Mouse (Mus musculus) adrenal gland, postnatal 25 days (tissue): ENCODE results near the gene Olfr672. TPM values are rescaled to one million over a fixed set of nuclear protein-coding genes. Genes with fewer than 3 reads are reported as not detected.
"Not testable (repeated sequence)": the region's sequence is repeated elsewhere in the genome, so short reads cannot be mapped to it uniquely, and the experiment has no call there.

Experiments
- DNase-seq: peaks from one replicate; pipeline ENCODE4 v3.0.0; 2021; ENCODE audit warnings: mixed read lengths
- long read RNA-seq: library from polyadenylated mRNA; stranded (forward); transcript quantifications from one replicate; pipeline ENCODE4 v2.0.0, GENCODE M21; 2021
- total RNA-seq: library from RNA; stranded (reverse); gene quantifications from 2 replicates; pipeline ENCODE4 v1.2.3, GENCODE M21; 2021

Gene Olfr672
- not detected in 2 replicates for total RNA-seq
- long read RNA-seq, result 0 reads

DNA sequence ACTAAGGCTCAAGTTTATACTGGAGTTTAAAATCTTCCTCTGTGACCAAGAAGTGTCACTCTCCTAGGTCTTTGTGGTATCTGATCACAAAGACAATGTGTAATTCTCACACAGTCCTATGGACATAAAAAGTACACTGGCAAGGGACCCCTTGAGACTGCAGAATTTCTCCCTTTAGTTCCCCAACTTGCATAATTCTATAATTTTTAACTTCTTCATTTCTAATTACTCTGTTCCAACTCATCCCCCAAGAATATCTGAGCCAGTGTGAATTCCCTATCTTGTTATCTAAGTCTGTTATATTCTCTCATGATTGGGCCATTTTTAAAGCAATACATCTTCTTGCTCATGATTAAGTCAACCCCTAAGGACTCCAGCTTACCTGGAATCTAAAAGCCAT is at the start of gene Olfr672:
Gene Olfr672 (minus strand): TSS at position 101 of the 400 bp plus-strand sequence.
- no peak for DNase-seq

DNA sequence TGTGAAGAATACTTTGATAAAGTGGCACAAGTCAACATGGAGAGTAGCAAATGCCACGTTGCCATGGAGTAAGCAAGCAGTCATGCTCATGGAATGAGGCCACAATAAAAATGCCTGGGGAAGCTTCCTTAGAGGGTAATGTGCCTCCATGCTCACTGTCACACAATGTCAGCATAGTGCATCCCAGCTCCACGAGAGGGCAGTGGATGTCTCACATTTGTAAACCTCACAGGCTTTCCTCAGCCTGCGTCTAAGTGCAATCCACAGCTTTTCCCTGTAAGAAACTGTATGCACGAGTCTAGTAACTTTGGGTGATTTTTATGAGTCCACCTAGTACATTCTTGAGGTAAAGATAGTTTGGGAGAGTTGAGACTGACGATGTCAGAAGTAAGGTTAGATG is 32.0 kb upstream of the Olfr672 start:
- DNase-seq, result not testable (repeated sequence)

DNA sequence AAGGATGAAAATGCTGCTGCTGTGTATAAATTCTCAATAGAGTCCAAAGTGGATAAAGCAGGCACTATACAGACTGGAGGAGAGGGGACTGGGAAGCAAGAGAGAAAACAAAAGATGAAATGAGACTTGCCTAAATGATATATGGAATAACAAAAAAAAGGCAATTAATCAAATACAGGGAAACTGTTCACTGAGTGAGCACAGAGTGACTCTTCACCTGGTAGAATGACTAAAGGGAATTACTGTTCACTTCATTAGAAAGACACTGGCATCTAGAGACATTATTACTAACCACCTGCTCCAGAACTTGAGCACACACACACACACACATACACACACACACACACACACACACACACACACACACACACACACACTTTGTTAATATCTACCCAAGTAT is 30.6 kb upstream of the Olfr672 start, which contains the start of gene Olfr676:
Gene Olfr676 (plus strand): TSS at position 301 of the 400 bp plus-strand sequence.
- DNase-seq, result no peak

- no peak for DNase-seq
Observed at GRCm38 (mm10) chr7:105028360-105028759, 26.5 kb upstream of the Olfr672 start, which contains the start of gene Olfr675. Gene Olfr675, minus strand, starts transcription at chr7:105028460.

GRCm38 (mm10) chr7:105022530-105022929 is 20.7 kb upstream of the Olfr672 start:
- no peak for DNase-seq

GRCm38 (mm10) chr7:104979026-104979425 is 22.8 kb downstream of the Olfr672 start, which contains the start of gene Olfr671:
Gene Olfr671, minus strand, starts transcription at chr7:104979126.
- DNase-seq, result no peak

DNA sequence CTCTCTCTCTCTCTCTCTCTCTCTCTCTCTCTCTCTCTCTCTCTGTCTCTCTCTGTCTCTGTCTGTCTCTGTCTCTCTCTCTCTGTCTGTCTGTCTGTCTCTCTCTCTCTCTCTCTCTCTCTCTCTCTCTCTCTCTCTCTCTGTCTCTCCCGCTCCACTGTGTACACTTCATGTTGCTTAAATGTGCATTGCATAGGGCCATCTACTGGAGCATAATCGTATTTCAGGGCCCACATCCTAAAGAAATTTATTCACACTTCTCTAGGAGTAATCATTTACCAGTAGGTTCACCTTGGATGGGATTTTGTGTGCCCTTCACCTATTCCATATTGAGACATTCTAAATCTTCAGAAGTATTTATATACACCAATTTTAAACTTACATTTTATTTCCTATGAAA is 29.3 kb downstream of the Olfr672 start:
- DNase-seq, result not testable (repeated sequence)

DNA sequence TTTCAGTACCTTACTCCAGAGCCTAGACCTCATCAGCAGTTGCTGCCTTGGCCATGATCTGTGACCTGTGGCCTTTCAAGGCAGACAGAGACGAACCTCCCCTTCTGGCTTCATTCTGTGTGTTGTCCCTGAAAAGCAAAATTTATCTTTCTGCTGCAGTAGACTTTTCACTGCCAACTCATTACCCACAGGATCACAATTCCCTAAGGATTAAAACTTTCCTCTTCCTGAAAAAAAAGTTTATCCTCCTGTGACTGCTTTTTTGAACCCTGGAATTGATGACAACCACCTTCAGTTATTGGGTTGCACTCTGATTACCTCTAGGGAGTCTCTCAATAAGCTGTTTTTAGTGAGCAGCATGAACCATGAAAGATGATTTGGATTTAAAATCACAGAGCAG is 39.3 kb downstream of the Olfr672 start, which contains the start of gene Olfr670:
Gene Olfr670 (minus strand): TSS at position 101 of the 400 bp plus-strand sequence.
- DNase-seq, result no peak

DNA sequence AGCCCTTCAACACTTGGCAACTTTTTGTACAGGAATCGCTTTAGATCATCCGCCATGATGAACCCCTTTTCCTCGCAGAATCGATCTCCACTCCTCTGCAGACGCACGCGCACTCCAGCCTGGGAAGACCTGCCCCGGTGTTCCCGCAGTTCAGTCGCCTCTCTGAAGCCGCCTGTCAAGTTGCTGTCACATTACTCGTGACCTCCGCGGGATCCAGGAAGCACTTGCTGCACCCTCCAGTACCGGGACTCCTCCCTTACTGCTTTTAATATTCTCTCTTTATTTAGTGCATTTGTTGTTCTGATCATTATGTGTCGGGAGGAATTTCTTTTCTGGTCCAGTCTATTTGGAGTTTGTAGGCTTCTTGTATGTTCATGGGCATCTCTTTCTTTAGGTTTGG is 51.6 kb downstream of the Olfr672 start:
- not testable (repeated sequence) for DNase-seq

Other genes starting within 250 kb of the Olfr672 start
- not detected in 2 replicates for gene Usp17le, start 224.6 kb downstream of the Olfr672 start, total RNA-seq
- gene Usp17lb, start 159.4 kb downstream of the Olfr672 start, total RNA-seq, result 0.43 TPM in 1 of 2 replicates, not detected in the other
- gene Usp17la, start 145.0 kb downstream of the Olfr672 start, total RNA-seq, result not detected in 2 replicates
- gene Olfr665, start 124.0 kb downstream of the Olfr672 start, total RNA-seq, result not detected in 2 replicates
- not detected in 2 replicates for gene Olfr666, start 106.1 kb downstream of the Olfr672 start, total RNA-seq
- not detected in 2 replicates for gene Olfr667, start 80.5 kb downstream of the Olfr672 start, total RNA-seq
- not detected in 2 replicates for gene Olfr668, start 74.0 kb downstream of the Olfr672 start, total RNA-seq
- not detected in 2 replicates for gene Olfr669, start 67.8 kb downstream of the Olfr672 start, total RNA-seq
- gene Olfr670, start 39.4 kb downstream of the Olfr672 start, total RNA-seq, result not detected in 2 replicates
- not detected in 2 replicates for gene Olfr671, start 22.9 kb downstream of the Olfr672 start, total RNA-seq
- gene Olfr675, start 26.4 kb upstream of the Olfr672 start, total RNA-seq, result not detected in 2 replicates
- not detected in 2 replicates for gene Olfr676, start 30.7 kb upstream of the Olfr672 start, total RNA-seq
- gene Olfr677, start 49.3 kb upstream of the Olfr672 start, total RNA-seq, result not detected in 2 replicates
- not detected in 2 replicates for gene Olfr678, start 62.4 kb upstream of the Olfr672 start, total RNA-seq
- not detected in 2 replicates for gene Olfr679, start 79.2 kb upstream of the Olfr672 start, total RNA-seq
- not detected in 2 replicates for gene Olfr680-ps1, start 90.8 kb upstream of the Olfr672 start, total RNA-seq
- gene Olfr681, start 114.8 kb upstream of the Olfr672 start, total RNA-seq, result not detected in 2 replicates
- gene Olfr683, start 145.0 kb upstream of the Olfr672 start, total RNA-seq, result not detected in 2 replicates
- gene Olfr684, start 161.6 kb upstream of the Olfr672 start, total RNA-seq, result not detected in 2 replicates
- gene Olfr685, start 184.0 kb upstream of the Olfr672 start, total RNA-seq, result not detected in 2 replicates
- gene Olfr686, start 205.5 kb upstream of the Olfr672 start, total RNA-seq, result not detected in 2 replicates